13 mouse cellular contexts compared by ENCODE assay signal in genomic region chr2:128367266-128368150, GRCm38 (mm10).
A peak's percentile ranks its signal among the peaks of the same experiment; 100 is the strongest.
DNase-seq lines count a peak whose midpoint lies in the region; ATAC-seq and TF ChIP-seq lines count a peak whose summit lies in the region.
"Had no signal": no experiment of that assay in that cellular context is flagged by ENCODE, and none has a peak within 500 bp of the region (broad histone marks: within the 10 kb centered on the region; RNA-seq: fewer than 3 reads in every experiment).

No protein-coding gene starts in this region.

- WGBS in hindbrain, postnatal 0 days: 65% methylated on average over 14 of the region's 14 CpGs
- 84% methylated on average over 14 of the region's 14 CpGs for WGBS in hindbrain, embryonic 12.5 days

- no peak for TF ChIP-seq POLR2A in MEL (IDR thresholded peaks at IDR 0.05; ENCODE audit: control insufficient read depth in 1 of 2, insufficient read depth in 1 of 2, low read depth in 1 of 2, low read length in 2 of 2, poor library complexity in 1 of 2)

- no peaks in the 10 kb centered on the region for H3K79me2 ChIP-seq in MEL (ENCODE audit: control insufficient read depth, insufficient read depth, low read length, poor library complexity)

- H3K4me3 ChIP-seq in hindbrain, postnatal 0 days (ENCODE audit: low read length): no peak overlapping the region
- no peak overlapping the region for H3K4me3 ChIP-seq in hindbrain, embryonic 12.5 days
- H3K4me3 ChIP-seq in MEL (ENCODE audit: control insufficient read depth in 1 of 2, insufficient read depth in 1 of 2, low read depth in 2 of 2, low read length in 2 of 2): no peak overlapping the region
- H3K4me3 ChIP-seq: heart, embryonic 10.5 days; layer of hippocampus, adult 2 months; liver, embryonic 15.5 days; stomach, embryonic 15.5 days had no signal

- H3K36me3 ChIP-seq in hindbrain, postnatal 0 days (ENCODE audit: insufficient read depth, low read length): no peaks in the 10 kb centered on the region
- no peaks in the 10 kb centered on the region for H3K36me3 ChIP-seq in hindbrain, embryonic 12.5 days
- peaks cover 0 to 19% of the 10 kb centered on the region in 2 experiments; a peak in 2 of 4 replicates for H3K36me3 ChIP-seq in MEL (ENCODE audit: control insufficient read depth in 1 of 2, insufficient read depth in 2 of 2, low read length in 2 of 2)
- H3K36me3 ChIP-seq: G1E; heart, embryonic 10.5 days; liver, embryonic 15.5 days; stomach, embryonic 15.5 days had no signal

- no peaks in the 10 kb centered on the region for H3K27me3 ChIP-seq in hindbrain, postnatal 0 days (ENCODE audit: insufficient read depth, low read length)
- H3K27me3 ChIP-seq in hindbrain, embryonic 12.5 days: no peaks in the 10 kb centered on the region
- no peaks in the 10 kb centered on the region for H3K27me3 ChIP-seq in MEL (ENCODE audit: control insufficient read depth in 1 of 2, insufficient read depth in 2 of 2, low read length in 2 of 2)
- H3K27me3 ChIP-seq: liver, embryonic 15.5 days; stomach, embryonic 15.5 days had no signal

- no peak overlapping the region for H3K9ac ChIP-seq in hindbrain, postnatal 0 days (replicated peaks; ENCODE audit: low read length)
- no peak overlapping the region for H3K9ac ChIP-seq in hindbrain, embryonic 12.5 days
- H3K9ac ChIP-seq in MEL (ENCODE audit: control insufficient read depth, low read depth, low read length, poor library complexity, severe bottlenecking): no peak overlapping the region
- H3K9ac ChIP-seq: liver, embryonic 15.5 days; stomach, embryonic 15.5 days had no signal

- peak; percentile 18 for DNase-seq in hindbrain, postnatal 0 days (ENCODE audit: low spot score)
- peak; percentile 44 to 46 for DNase-seq in B cell, adult 2 months
- DNase-seq in MEL (ENCODE audit: low read depth, low spot score): peak; percentile 28
- peak; percentile 70 to 73 for DNase-seq in cerebellum, postnatal 25 days
- no peak for DNase-seq in embryo, embryonic 10 days (ENCODE audit: low spot score)
- no peak for DNase-seq in right cerebral cortex, postnatal 36 days (ENCODE audit: low spot score in 2 of 2)
- DNase-seq: kidney, adult 2 months had no signal

- H3K9me3 ChIP-seq in hindbrain, postnatal 0 days (ENCODE audit: low read length): no peaks in the 10 kb centered on the region
- no peaks in the 10 kb centered on the region for H3K9me3 ChIP-seq in hindbrain, embryonic 12.5 days (replicated peaks)
- no peaks in the 10 kb centered on the region for H3K9me3 ChIP-seq in MEL (replicated peaks; ENCODE audit: insufficient read depth, low read length)
- H3K9me3 ChIP-seq: G1E; heart, embryonic 10.5 days; liver, embryonic 15.5 days; stomach, embryonic 15.5 days had no signal

- TF ChIP-seq EP300 in MEL (IDR thresholded peaks at IDR 0.05; ENCODE audit: low read depth in 1 of 2, low read length in 2 of 2): no peak

- H3K4me2 ChIP-seq in hindbrain, postnatal 0 days (ENCODE audit: low read depth, low read length): no peak overlapping the region
- no peak overlapping the region for H3K4me2 ChIP-seq in hindbrain, embryonic 12.5 days (replicated peaks)
- H3K4me2 ChIP-seq: liver, embryonic 15.5 days; stomach, embryonic 15.5 days had no signal

- TF ChIP-seq RAD21 in MEL (IDR thresholded peaks at IDR 0.05; ENCODE audit: low read depth, low read length): no peak

- ATAC-seq in hindbrain, postnatal 0 days: no peak
- ATAC-seq in hindbrain, embryonic 12.5 days (ENCODE audit: low FRiP score): no peak

- no peak for TF ChIP-seq CTCF in hindbrain, postnatal 0 days (IDR thresholded peaks at IDR 0.05; ENCODE audit: low read depth)
- no peak for TF ChIP-seq CTCF in MEL (IDR thresholded peaks at IDR 0.05 in 2 of 3, conservative IDR thresholded peaks at IDR 0.05 in 1 of 3; ENCODE audit: control insufficient read depth in 1 of 3, insufficient read depth in 1 of 3, low read depth in 2 of 3, low read length in 3 of 3, poor library complexity in 1 of 3, severe bottlenecking in 1 of 3)

- H3K27ac ChIP-seq in hindbrain, postnatal 0 days: no peak overlapping the region
- H3K27ac ChIP-seq in hindbrain, embryonic 12.5 days: no peak overlapping the region
- H3K27ac ChIP-seq in MEL (ENCODE audit: control insufficient read depth, low read depth, low read length): no peak overlapping the region
- H3K27ac ChIP-seq: heart, embryonic 10.5 days; layer of hippocampus, adult 2 months; liver, embryonic 15.5 days; stomach, embryonic 15.5 days had no signal

- H3K4me1 ChIP-seq in hindbrain, postnatal 0 days (ENCODE audit: insufficient read depth, low read length): no peaks in the 10 kb centered on the region
- no peaks in the 10 kb centered on the region for H3K4me1 ChIP-seq in hindbrain, embryonic 12.5 days
- H3K4me1 ChIP-seq in MEL (ENCODE audit: control insufficient read depth in 1 of 2, insufficient read depth in 2 of 2, low read length in 2 of 2): peaks cover 5 to 26% of the 10 kb centered on the region in 2 experiments

TF ChIP-seq in MEL, 35 proteins besides CTCF, POLR2A, EP300 and RAD21:
- no peak for TF ChIP-seq UBTF (IDR thresholded peaks at IDR 0.05; ENCODE audit: borderline replicate concordance, insufficient read depth, low read depth, low read length)

Comparison
In these comparisons a context has a peak if more than half of its experiments do, and no peak if none do; other contexts are left out.
1. DNase-seq: peak in hindbrain, postnatal 0 days (single experiment), B cell, adult 2 months (2 of 2), MEL (single experiment) and cerebellum, postnatal 25 days (2 of 2); none in embryo, embryonic 10 days (single experiment) and right cerebral cortex, postnatal 36 days (0 of 2).